Mouse (Mus musculus) 416B (cell line): ENCODE data around the gene Gdpd3.
"Not testable (repeated sequence)": the region's sequence is repeated elsewhere in the genome, so short reads cannot be mapped to it uniquely, and the experiment has no call there.

Source experiments
- DNase-seq: peaks from one replicate; pipeline ENCODE4 v3.0.0; 2011; ENCODE audit warnings: low read depth

Gdpd3 gene

GRCm38 (mm10) chr7:126766201-126766600, at the start of gene Gdpd3:
TSS of gene Gdpd3 (plus strand) at chr7:126766334.
- DNase-seq = no peak

GRCm38 (mm10) chr7:126717566-126717965, 48.6 kb upstream of the Gdpd3 start:
- no peak for DNase-seq

DNA sequence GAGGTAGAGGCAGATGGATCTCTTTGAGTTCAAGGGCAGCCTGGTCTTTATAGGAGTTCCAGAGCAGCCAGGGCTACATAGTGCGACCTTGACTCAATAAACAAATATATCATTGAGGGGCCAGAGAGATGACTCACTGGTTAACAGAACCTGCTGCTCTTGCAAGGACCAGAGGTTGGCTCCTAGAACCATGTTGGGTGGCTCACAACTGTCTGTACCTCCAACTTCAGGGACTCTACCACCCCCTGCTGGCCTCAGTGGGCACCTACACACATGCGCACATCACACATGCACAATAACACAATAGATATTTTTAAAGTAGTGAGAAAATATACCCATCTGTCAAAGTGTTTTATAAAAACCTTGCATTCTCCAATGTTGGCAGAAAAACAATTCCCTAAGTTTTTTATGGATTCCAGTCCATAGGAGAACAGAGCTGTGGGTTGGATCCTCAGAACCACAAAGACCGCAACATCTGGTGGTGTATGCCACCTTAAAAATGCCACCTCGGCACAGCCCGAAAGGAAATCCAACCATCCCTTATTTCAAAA, 47.3 kb upstream of the Gdpd3 start:
- peak; percentile 70 for DNase-seq

GRCm38 (mm10) chr7:126721635-126722034, 44.5 kb upstream of the Gdpd3 start:
- peak; percentile 38 for DNase-seq

GRCm38 (mm10) chr7:126725077-126725476, 41.1 kb upstream of the Gdpd3 start:
- peak; percentile 83 for DNase-seq

DNA sequence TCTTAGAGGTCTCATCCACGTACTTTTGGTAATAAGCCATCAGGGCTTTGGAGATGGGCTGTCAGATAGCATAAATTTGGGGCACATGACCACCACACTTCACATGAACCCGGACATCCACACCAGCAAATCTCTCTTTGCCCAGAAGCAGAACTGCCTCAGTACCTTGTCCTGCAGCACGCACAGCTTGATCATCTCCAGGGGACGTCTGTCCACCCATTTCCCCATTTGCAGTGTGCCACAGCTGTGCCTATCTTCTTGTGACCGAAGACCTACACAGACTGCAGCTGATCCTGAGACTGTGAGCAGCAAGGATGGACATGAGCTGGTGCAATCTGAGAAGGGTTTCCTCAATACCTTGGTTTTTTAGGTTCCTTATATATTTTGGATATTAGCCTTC, 40.5 kb upstream of the Gdpd3 start:
- no peak for DNase-seq

DNA sequence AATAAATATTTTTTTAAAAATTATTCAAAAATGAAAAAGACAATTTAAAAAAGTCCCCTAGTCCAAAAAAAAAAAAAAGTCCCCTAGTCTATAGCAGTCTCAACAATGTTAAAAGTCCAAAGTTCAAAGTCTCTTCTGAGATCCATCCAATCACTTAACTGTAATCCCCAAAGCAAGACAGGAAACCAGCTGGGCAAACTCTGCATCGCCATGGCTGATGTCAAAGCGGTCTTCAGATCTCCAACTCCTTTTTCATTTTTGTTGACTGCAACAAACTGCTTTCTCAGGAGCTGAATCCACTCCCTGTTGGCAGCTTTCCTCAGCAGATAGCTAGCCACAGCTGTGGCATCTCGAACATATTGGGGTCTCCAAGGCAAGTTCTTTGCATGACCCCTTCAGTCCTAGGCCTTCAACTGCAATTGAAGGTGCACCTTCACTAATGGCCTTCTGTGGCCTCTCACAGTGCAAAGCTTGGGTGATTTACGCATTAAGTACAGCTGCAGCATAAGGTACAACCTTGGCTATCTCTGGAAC, 35.8 kb upstream of the Gdpd3 start:
- DNase-seq = not testable (repeated sequence)

DNA sequence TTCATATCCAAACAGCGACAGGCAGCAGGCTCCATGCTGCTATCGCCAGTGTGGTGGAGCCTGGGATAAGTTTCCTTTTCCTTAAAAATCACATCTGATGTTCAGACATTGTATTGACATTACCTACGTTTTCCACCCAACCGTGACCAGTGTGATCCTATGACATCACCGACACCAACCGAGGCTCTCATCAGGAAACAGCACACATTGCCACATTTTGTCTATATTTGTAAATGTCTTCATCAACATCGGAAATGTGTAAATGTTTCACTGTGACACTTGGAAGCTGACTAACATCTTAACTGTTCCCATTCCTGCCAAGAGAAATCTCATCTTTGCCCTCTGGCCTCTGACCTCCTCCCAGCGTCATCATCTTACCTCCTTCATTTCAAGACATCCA, 30.0 kb upstream of the Gdpd3 start:
- DNase-seq = peak; percentile 45

DNA sequence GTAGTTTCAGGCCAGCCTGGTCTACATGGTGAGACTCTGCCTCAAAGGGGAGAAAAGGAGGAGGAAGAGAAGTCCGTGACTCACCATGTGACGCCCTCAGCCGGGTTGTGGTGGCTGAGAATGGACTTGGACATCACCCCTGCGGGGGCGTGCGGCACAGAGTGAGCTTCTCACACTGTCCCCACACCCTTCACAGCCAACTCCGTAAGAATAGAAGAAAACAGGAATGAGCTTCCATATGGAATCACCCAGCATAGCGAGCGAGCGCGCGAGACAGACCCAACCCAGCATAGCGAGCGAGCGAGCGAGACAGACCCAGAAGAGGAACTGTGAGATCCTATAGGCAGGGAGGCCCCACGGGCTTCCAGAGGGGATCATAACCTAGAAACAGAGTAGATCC, 26.6 kb upstream of the Gdpd3 start:
- DNase-seq = no peak

GRCm38 (mm10) chr7:126740132-126740735, 25.9 kb upstream of the Gdpd3 start:
- DNase-seq = no peak

- DNase-seq = no peak
Observed at GRCm38 (mm10) chr7:126740977-126741376, 25.2 kb upstream of the Gdpd3 start.

GRCm38 (mm10) chr7:126741452-126741851, 24.7 kb upstream of the Gdpd3 start:
- no peak for DNase-seq

GRCm38 (mm10) chr7:126741964-126742482, 24.1 kb upstream of the Gdpd3 start:
- DNase-seq = no peak

GRCm38 (mm10) chr7:126746066-126746465, 20.1 kb upstream of the Gdpd3 start:
- peak; percentile 78 for DNase-seq

DNA sequence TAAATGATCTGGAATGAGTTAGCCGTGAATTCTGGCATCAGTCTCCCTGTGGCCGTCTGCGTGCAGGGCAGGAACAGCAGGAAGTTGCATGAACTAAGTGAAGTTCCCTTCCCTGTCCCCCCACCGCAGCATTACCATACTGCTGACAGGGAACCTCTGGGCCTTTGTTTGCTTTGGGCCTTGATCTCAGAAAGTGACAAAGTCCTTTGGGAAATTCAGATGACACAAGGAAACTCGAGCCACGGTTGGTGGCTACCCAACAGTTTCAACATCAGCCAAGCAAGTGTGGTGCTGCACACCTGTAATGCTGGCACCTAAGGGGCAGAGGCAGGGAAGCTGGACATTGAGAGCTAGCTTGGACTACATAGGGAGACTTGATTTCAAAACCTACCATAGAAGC, 19.3 kb upstream of the Gdpd3 start:
- DNase-seq = peak; percentile 62

DNA sequence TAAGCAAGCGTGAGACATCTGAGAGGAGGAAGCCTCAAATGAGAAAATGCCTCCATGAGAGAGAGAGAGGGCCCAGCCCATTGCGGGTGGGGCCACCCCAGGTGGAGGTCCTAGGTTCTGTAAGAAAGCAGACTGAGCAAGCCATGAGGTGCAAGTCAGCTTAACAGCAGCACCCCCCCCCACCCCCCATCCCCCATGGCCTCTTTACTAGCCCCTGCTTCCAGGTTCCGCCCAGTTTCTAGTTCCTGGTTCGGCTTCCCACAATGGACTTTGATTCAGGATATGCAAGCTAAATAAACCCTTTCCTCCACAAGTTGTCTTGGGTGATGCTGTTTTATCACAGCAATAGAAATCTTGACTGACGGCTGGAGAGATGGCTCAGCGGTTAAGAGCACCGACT, 17.3 kb upstream of the Gdpd3 start:
- DNase-seq = no peak

- peak; percentile 71 for DNase-seq
Observed at GRCm38 (mm10) chr7:126749582-126750343, 16.4 kb upstream of the Gdpd3 start.

DNA sequence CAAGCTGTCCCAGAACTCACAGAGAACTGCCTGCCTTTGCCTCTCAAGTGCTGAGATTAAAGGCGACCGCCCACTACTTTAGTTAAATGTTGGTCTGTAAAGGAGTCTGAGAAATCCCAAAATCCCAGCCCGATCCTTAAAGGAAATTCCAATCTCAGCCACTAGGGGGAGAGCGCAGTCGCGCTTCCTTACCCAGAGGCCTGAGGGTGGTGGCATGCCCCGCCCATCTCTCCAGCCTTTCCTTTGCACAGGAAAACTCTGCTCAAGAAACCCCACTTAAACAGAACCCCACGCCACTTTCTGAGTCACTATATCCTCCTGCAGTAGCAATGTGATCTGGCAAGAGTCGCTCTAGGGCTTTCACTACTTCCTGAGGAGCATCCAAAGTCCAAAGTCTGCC, 11.3 kb upstream of the Gdpd3 start:
- peak; percentile 79 for DNase-seq

GRCm38 (mm10) chr7:126758539-126758938, 7.6 kb upstream of the Gdpd3 start:
- no peak for DNase-seq

DNA sequence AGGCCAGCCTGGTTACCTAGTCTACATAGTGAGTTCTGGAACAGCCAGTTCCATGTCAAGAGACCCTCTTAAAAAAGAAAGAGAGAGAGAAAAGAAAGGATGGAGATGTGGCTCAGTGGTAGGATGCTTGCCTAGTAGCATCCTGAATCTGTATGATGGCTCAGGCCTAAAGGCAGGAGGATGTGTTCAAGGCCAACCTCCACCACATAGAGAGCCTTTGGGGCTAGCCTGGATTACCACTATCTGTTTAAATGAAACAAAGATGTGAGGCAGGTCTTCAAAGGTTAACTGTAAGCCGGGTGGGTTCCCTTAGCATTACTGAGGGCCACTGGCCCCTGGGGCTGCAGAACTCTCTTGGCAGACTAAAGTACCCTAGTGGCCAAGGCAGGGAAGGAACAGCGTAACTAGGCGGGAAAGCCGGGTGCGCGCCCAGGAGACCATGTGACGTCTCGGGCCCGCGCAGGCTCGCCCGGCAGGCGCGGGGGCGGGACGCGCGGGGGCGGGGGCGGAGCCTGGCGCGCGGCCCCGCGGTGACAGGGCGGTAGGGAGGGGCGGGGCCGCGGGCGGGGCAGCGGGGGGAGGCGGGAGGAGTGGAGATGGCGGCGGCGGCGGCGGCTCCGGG, 7.0 kb upstream of the Gdpd3 start, which contains the start of gene Mapk3:
Gene Mapk3 (plus strand): TSS at position 552 of the 622 bp plus-strand sequence.
- DNase-seq = peak; percentile 92

DNA sequence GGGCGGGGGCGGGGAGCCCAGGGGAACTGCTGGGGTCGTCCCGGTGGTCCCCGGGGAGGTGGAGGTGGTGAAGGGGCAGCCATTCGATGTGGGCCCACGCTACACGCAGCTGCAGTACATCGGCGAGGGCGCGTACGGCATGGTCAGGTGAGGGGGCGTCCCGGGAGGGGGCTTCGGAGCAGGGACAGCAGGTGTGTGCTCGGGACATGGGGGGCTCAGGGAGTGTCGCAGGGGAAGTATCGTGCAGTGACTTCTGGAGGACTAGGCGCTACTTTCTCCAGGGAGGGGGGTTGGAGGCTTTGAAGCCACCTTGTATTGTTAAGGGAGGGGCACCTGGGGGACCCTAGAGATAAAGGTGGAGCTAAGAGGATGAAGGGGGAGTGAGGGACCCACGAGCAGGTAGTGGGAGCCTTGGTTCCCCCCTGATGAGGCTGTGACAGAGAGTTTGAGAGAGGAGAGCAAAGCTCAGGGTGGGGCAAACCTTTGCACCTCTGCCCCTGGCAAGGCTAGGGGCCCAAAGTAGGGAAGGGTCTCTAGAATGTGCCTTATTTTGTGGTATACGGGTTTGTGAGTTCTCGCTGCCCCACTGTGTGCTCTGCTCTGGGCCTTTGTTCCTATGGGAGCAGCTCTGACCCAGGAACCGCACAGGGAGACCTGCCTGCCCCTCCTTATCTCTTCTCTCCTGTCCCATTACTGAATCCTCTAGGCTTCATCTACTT, 6.3 kb upstream of the Gdpd3 start:
- no peak for DNase-seq

DNA sequence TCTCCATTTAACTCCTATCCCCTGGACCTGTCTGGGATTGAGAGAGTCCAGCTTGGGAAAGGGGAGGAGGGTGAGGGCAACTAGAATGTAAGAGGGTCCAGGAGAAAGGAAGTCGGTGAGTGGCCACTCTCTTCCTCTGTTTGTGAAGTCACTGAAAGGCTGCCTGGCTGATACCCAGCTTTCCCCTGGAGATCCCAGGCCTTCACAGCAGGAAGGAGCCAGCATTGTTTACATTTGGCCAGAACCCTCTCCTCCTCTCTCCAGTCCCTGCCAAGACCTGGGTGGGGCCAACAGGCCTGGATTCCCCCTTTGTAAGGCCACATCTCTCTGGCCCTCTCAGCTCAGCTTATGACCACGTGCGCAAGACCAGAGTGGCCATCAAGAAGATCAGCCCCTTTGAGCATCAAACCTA, 5.7 kb upstream of the Gdpd3 start:
- peak; percentile 46 for DNase-seq
